Mouse (Mus musculus) neutrophil, adult 5-6 weeks (primary cell): ENCODE data around the gene Apoa4. TPM values are rescaled to one million over a fixed set of nuclear protein-coding genes. Genes with fewer than 3 reads are reported as not detected.
A peak's percentile ranks its signal among the peaks of the same experiment; 100 is the strongest.

ENCODE experiments used
- ATAC-seq: fragments of 151-379, 151-347 bp; 2 replicates; pipeline ENCODE4 v1.8.0; 2017; ENCODE audit warnings: mild to moderate bottlenecking, moderate TSS enrichment; ENCODE audit not compliant: insufficient number of reproducible peaks, poor library complexity, low FRiP score, severe bottlenecking; ENCODE audit errors: extremely low read depth
- total RNA-seq: library from RNA; stranded (forward); fragments of 200-1000 nt; gene quantifications from 2 replicates; pipeline ENCODE4 v1.2.3, GENCODE M21; 2017

Gene Apoa4
- total RNA-seq, 1 experiment from 2014 or later, result not detected

- ATAC-seq, result no peak
These were observed 27.9 kb downstream of the Apoa4 start, which contains the start of gene Apoa5 for GRCm38 (mm10) chr9:46268343-46268873. TSS of gene Apoa5 (plus strand) at chr9:46268633.

- ATAC-seq, result no peak
These were observed 28.6 kb downstream of the Apoa4 start for GRCm38 (mm10) chr9:46269125-46269524.

DNA sequence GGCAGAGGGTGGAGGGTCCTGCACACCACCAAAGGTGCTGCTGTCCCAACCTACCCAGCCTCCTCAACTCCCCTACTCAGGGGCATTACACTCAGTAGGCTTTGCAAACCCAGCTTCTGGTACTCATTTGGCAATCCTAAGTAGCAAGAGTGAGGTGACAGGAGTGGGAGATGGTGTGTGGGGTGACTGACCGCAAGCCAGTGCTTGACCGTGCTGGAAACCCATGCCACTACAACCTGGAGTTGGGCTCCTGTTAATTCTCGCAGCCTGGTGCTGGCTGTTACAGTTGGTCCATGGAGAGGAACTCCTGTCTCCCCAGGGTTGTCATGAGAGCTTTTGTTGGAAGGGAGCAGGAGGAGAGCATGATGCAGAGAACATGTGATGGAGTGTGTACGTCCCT, 30.3 kb downstream of the Apoa4 start:
- no peak for ATAC-seq

GRCm38 (mm10) chr9:46272070-46272469, 31.6 kb downstream of the Apoa4 start:
- ATAC-seq, result no peak

- ATAC-seq, result peak; percentile 91
These were observed 32.4 kb downstream of the Apoa4 start, which contains the start of gene Zpr1 for GRCm38 (mm10) chr9:46272677-46273454. TSS of gene Zpr1 (plus strand) at chr9:46273064.

- ATAC-seq, result no peak
These were observed 34.0 kb downstream of the Apoa4 start for GRCm38 (mm10) chr9:46274494-46274893.

- ATAC-seq, result peak; percentile 87
These were observed 42.3 kb downstream of the Apoa4 start, which contains the start of gene Bud13 for GRCm38 (mm10) chr9:46282631-46283436. TSS of gene Bud13 (plus strand) at chr9:46283008.

Other genes starting within 250 kb of the Apoa4 start
- gene Pafah1b2, start 228.0 kb upstream of the Apoa4 start, total RNA-seq, result 66.4 and 75.7 TPM in 2 replicates
- gene Sik3, start 227.9 kb upstream of the Apoa4 start, total RNA-seq, result 34.0 and 34.7 TPM in 2 replicates
- gene Apoa1, start 12.1 kb upstream of the Apoa4 start, total RNA-seq, result 0.70 TPM in 1 of 2 replicates, not detected in the other
- not detected in 2 replicates for gene Apoc3, start 5.1 kb upstream of the Apoa4 start, total RNA-seq
- gene Apoa5, start 27.9 kb downstream of the Apoa4 start, total RNA-seq, result not detected in 2 replicates
- 37.8 and 49.3 TPM in 2 replicates for gene Zpr1, start 32.4 kb downstream of the Apoa4 start, total RNA-seq
- 20.0 and 28.2 TPM in 2 replicates for gene Bud13, start 42.3 kb downstream of the Apoa4 start, total RNA-seq
- gene 4931429L15Rik, start 79.3 kb downstream of the Apoa4 start, total RNA-seq, result not detected in 2 replicates